Mouse (Mus musculus): ENCODE data around the gene Sh2b3. TPM values are rescaled to one million over a fixed set of nuclear protein-coding genes. Genes with fewer than 3 reads are reported as not detected.
"Not testable (repeated sequence)": the region's sequence is repeated elsewhere in the genome, so short reads cannot be mapped to it uniquely, and the experiment has no call there.

Sh2b3 gene
- polyA plus RNA-seq, 1 experiment from 2014 or later: 36.0 TPM

DNA sequence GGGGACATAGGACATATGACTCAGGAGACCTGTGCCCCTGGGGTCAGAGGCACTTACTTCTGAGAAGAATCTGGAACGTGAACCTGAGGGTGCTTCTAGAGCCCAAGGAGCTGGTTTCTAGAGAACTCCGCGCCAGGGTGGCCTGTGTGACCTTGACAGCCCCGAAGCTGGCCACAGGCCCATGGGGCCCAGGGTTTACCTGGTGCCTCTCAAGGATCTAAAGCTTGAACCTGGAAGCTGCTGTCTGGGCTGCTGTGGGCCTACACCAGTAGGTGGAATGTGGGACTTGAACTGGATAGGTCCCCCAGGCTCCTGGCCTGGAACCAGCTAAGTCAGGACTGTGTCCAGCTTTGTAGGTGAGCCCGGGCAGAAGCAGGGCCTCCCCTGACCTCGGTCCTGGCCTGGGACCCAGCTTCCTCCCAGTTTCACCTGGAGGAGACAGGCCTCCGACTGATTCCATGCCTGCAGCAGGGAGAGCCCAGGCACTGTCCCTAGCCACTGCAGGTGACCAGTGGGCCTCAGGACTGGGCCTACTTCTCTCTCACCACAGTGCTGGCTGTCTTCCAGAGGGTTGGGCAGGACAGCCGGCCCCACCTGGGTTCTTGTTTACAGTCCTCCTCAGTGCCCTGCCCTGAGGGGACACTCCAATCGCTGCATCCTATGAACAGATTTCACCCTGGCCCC, 16.1 kb upstream of the Sh2b3 start:
- Histone ChIP-seq H3K79me2 (ENCODE audit: inconsistent target) (peaks cover 18% of the 10 kb centered on the region; the same call in 1 of the 2 replicates), H3K4me3 (ENCODE audit: inconsistent target) (no peak overlapping the region), H3K36me3 (ENCODE audit: inconsistent target) (peaks cover 7% of the 10 kb centered on the region; the same call in 1 of the 2 replicates), H3K27ac (no peak overlapping the region)
- WGBS (ENCODE audit: missing documents): 94% methylated on average over 9 of the region's 9 CpGs

GRCm38 (mm10) chr5:121849478-121850349, 12.3 kb upstream of the Sh2b3 start:
- Histone ChIP-seq H3K4me3 (ENCODE audit: inconsistent target) (peak overlapping the region; percentile 52), H3K36me3 (ENCODE audit: inconsistent target) (peaks cover 7% of the 10 kb centered on the region; the same call in 1 of the 2 replicates), H3K79me2 (ENCODE audit: inconsistent target) (peaks cover 18% of the 10 kb centered on the region; the same call in 1 of the 2 replicates), H3K27ac (no peak overlapping the region)
- 69% methylated on average over 20 of the region's 20 CpGs for WGBS (ENCODE audit: missing documents)

DNA sequence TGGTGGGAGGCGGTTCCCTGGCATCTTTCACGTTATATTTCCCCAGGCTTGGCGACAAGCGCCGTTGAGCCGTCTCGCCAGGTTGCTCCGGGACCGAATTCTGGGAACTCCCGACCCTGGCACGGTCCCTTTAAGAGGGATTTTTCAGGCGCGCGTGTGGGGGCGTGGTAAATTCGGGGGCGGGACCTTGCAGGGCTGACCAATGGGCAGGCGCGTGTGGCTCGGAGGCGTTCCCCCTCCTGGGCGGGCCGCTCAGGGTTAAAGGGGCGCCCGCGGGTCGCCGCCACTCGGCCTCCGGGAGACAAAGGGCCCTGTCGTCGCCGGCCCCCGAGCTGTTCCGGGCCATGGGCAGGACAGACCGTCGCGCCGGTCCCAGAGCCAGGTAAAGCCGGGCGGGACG, 11.3 kb upstream of the Sh2b3 start, which contains the start of gene Pheta1:
Pheta1 (plus strand) TSS at position 242 of the 400 bp plus-strand sequence.
- WGBS (ENCODE audit: missing documents): 0% methylated on average over 33 of the region's 42 CpGs
- Histone ChIP-seq H3K36me3 (ENCODE audit: inconsistent target) (peaks cover 6% of the 10 kb centered on the region; the same call in 1 of the 2 replicates), H3K27ac (peak within 1 kb of the TSS; percentile 77), H3K79me2 (ENCODE audit: inconsistent target) (peaks cover 18% of the 10 kb centered on the region; the same call in 1 of the 2 replicates), H3K4me3 (ENCODE audit: inconsistent target) (peak within 1 kb of the TSS; percentile 60)

DNA sequence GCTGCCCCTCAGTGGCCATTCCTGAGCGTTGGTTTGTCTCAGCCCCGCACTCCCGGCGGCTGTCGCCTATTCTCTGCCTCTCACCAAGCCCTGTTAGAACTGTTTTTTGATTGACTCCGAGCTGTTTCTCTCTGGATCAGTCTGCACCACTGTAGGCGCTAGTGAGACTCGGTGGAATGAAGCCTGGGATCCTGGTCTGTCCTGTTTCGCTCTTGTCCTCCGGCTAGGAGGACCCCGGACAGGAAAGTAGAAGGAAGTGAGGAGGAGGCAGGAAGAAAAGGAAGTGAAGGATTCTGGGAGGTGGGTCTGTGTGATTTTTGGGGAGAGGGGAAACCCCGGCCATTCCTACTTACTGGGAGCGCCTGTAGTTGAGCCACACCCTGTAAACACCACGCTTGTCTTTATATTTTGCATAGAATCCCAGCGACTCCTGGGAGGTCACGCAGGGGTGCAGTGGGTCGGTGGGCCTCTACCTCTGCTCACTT, 10.6 kb upstream of the Sh2b3 start:
- Histone ChIP-seq H3K27ac (peak overlapping the region; percentile 77), H3K4me3 (ENCODE audit: inconsistent target) (peak overlapping the region; percentile 60)
- 0% methylated on average over 17 of the region's 17 CpGs for WGBS (ENCODE audit: missing documents)

DNA sequence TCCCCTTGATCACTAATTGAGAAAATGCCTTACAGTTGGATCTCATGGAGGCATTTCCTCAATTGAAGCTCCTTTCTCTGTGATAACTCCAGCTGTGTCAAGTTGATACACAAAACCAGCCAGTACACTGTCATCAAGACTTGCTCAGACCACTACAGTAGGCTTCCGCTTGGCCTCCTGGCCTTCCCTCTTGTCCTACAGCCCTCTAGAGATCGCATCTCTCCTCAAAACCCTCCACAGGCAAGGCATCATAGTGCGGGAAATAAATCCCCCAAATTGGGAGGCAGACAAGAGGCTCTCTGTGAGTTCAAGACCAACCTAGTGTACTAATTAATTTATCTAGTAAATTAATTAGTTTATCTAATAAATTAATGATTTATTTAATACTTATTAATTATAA, 9.8 kb upstream of the Sh2b3 start:
- peaks cover 18% of the 10 kb centered on the region; the same call in 1 of the 2 replicates for H3K79me2 ChIP-seq (ENCODE audit: inconsistent target)
- not testable (repeated sequence) for H3K27ac ChIP-seq

More for the DNA sequence above, 10.6 kb upstream of the Sh2b3 start:
- Histone ChIP-seq H3K79me2 (ENCODE audit: inconsistent target) (peaks cover 18% of the 10 kb centered on the region; the same call in 1 of the 2 replicates), H3K36me3 (ENCODE audit: inconsistent target) (no peaks in the 10 kb centered on the region)

GRCm38 (mm10) chr5:121846322-121846721, 8.9 kb upstream of the Sh2b3 start:
- Histone ChIP-seq H3K27ac (peak overlapping the region; percentile 74), H3K4me3 (ENCODE audit: inconsistent target) (no peak overlapping the region), H3K36me3 (ENCODE audit: inconsistent target) (no peaks in the 10 kb centered on the region), H3K79me2 (ENCODE audit: inconsistent target) (peaks cover 18% of the 10 kb centered on the region; the same call in 1 of the 2 replicates)
- 95% methylated on average over 11 of the region's 11 CpGs for WGBS (ENCODE audit: missing documents)

More for the DNA sequence above, 9.8 kb upstream of the Sh2b3 start:
- 94% methylated on average over 3 of the region's 3 CpGs for WGBS (ENCODE audit: missing documents)
- H3K4me3 ChIP-seq (ENCODE audit: inconsistent target); H3K36me3 ChIP-seq (ENCODE audit: inconsistent target): not testable (repeated sequence)

DNA sequence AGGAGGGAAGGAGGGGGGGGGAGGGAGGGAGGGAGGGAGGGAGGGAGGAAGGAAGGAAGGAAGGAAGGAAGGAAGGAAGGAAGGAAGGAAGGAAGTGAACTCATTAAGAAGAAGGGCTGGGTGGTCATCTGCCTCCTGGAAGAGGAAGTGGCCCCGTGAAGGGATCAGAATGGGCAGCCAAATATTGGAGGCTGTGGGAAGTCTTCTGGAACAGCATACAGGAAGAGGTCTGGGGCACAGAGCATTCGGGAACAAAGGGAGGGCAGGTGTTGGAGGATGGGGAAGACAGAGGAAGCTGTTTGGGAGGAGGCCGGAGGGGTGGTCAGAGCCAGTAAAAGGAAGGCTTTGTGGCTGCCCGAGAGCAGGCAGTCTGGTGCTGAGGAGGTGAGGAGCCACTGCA, 7.9 kb upstream of the Sh2b3 start:
- WGBS (ENCODE audit: missing documents): 0% methylated on average over 4 of the region's 4 CpGs
- H3K4me3 ChIP-seq (ENCODE audit: inconsistent target): no peak overlapping the region
- H3K36me3 ChIP-seq (ENCODE audit: inconsistent target): no peaks in the 10 kb centered on the region
- H3K79me2 ChIP-seq (ENCODE audit: inconsistent target): peaks cover 13% of the 10 kb centered on the region; the same call in 1 of the 2 replicates
- peak overlapping the region; percentile 74 for H3K27ac ChIP-seq

- Histone ChIP-seq H3K4me3 (ENCODE audit: inconsistent target) (peak overlapping the region; percentile 13; the same call in 1 of the 2 replicates), H3K27ac (peak overlapping the region; percentile 85), H3K36me3 (ENCODE audit: inconsistent target) (no peaks in the 10 kb centered on the region), H3K79me2 (ENCODE audit: inconsistent target) (no peaks in the 10 kb centered on the region)
- 15% methylated on average over 17 of the region's 17 CpGs for WGBS (ENCODE audit: missing documents)
These were observed 5.9 kb upstream of the Sh2b3 start for GRCm38 (mm10) chr5:121843138-121843905.

GRCm38 (mm10) chr5:121842665-121843118, 5.2 kb upstream of the Sh2b3 start:
- under 1% methylated on average over 33 of the region's 33 CpGs for WGBS (ENCODE audit: missing documents)

DNA sequence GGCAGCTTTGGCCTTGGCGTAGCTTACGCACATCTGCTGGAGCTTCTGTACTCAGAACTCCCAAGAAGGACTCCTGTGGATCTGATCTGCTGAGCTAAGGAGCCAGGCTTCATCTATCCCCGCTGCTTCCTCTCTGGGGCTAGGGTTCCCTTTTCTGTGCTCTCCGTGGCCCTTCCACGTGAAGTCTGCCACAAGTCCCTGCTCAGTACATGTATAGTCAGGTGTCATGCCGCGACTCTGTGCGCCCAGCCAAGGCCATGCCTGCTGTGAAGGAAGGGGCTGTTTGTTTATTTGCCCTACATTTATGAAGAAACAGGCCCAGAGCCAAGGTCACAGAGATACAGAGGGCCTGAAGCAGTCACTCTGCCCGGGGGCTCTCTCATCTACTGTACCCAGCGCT, 4.5 kb upstream of the Sh2b3 start:
- H3K27ac ChIP-seq: peak overlapping the region; percentile 85
- H3K36me3 ChIP-seq (ENCODE audit: inconsistent target): no peaks in the 10 kb centered on the region
- WGBS (ENCODE audit: missing documents): 34% methylated on average over 10 of the region's 10 CpGs
- H3K79me2 ChIP-seq (ENCODE audit: inconsistent target): no peaks in the 10 kb centered on the region
- H3K4me3 ChIP-seq (ENCODE audit: inconsistent target): no peak overlapping the region

More at GRCm38 (mm10) chr5:121842665-121843118, 5.2 kb upstream of the Sh2b3 start:
- no peaks in the 10 kb centered on the region for H3K36me3 ChIP-seq (ENCODE audit: inconsistent target)
- H3K79me2 ChIP-seq (ENCODE audit: inconsistent target): no peaks in the 10 kb centered on the region
- peak overlapping the region; percentile 13; the same call in 1 of the 2 replicates for H3K4me3 ChIP-seq (ENCODE audit: inconsistent target)
- H3K27ac ChIP-seq: peak overlapping the region; percentile 85

GRCm38 (mm10) chr5:121841516-121841915, 4.1 kb upstream of the Sh2b3 start:
- peak overlapping the region; percentile 85 for H3K27ac ChIP-seq
- 90% methylated on average over 9 of the region's 9 CpGs for WGBS (ENCODE audit: missing documents)
- no peaks in the 10 kb centered on the region for H3K36me3 ChIP-seq (ENCODE audit: inconsistent target)
- H3K4me3 ChIP-seq (ENCODE audit: inconsistent target): no peak overlapping the region
- H3K79me2 ChIP-seq (ENCODE audit: inconsistent target): no peaks in the 10 kb centered on the region

- Histone ChIP-seq H3K4me3 (ENCODE audit: inconsistent target) (no peak overlapping the region), H3K36me3 (ENCODE audit: inconsistent target) (no peaks in the 10 kb centered on the region), H3K27ac (peak overlapping the region; percentile 92), H3K79me2 (ENCODE audit: inconsistent target) (peaks cover 18% of the 10 kb centered on the region)
- WGBS (ENCODE audit: missing documents): 39% methylated on average over 7 of the region's 7 CpGs
These were observed 1.7 kb upstream of the Sh2b3 start for GRCm38 (mm10) chr5:121839128-121839473.

- H3K79me2 ChIP-seq (ENCODE audit: inconsistent target): peaks cover 24% of the 10 kb centered on the region
- H3K4me3 ChIP-seq (ENCODE audit: inconsistent target): peak overlapping the region; percentile 58
- under 1% methylated on average over 44 of the region's 46 CpGs for WGBS (ENCODE audit: missing documents)
- no peaks in the 10 kb centered on the region for H3K36me3 ChIP-seq (ENCODE audit: inconsistent target)
- H3K27ac ChIP-seq: peak overlapping the region; percentile 92
These were observed 1.1 kb upstream of the Sh2b3 start for GRCm38 (mm10) chr5:121838341-121839127.

Measured in macrophage (primary cell).